Mouse (Mus musculus) neural tube, embryonic 12.5 days (tissue): ENCODE data around the gene Olfr1099. TPM values are rescaled to one million over a fixed set of nuclear protein-coding genes. Genes with fewer than 3 reads are reported as not detected.

Experiments
- ATAC-seq: fragments of 200-750 bp; cut with Nextera tagmentation; 2 replicates; pipeline ENCODE4 v1.8.0; 2017; ENCODE audit warnings: low read depth, mild to moderate bottlenecking, moderate TSS enrichment, moderate library complexity; ENCODE audit not compliant: low FRiP score
- H3K27ac ChIP-seq: fragments of 300-500 bp; sonication (generic); 2 replicates; pipeline ENCODE4 v1.5.1; 2016
- H3K27me3 ChIP-seq: fragments of 300-500 bp; sonication (generic); replicated peaks from 2 replicates; pipeline ENCODE4 v1.6.1; 2016; ENCODE audit warnings: mild to moderate bottlenecking
- H3K36me3 ChIP-seq: fragments of 300-500 bp; sonication (generic); 2 replicates; pipeline ENCODE4 v1.6.1; 2016; ENCODE audit warnings: mild to moderate bottlenecking
- H3K4me1 ChIP-seq: fragments of 300-500 bp; sonication (generic); 2 replicates; pipeline ENCODE4 v1.6.1; 2016
- H3K4me2 ChIP-seq: fragments of 300-500 bp; sonication (generic); replicated peaks from 2 replicates; pipeline ENCODE4 v1.6.1; 2016; ENCODE audit warnings: mild to moderate bottlenecking
- H3K4me3 ChIP-seq: fragments of 300-500 bp; sonication (generic); 2 replicates; pipeline ENCODE4 v1.5.1; 2016
- H3K9ac ChIP-seq: fragments of 300-500 bp; sonication (generic); 2 replicates; pipeline ENCODE4 v1.6.1; 2016; ENCODE audit warnings: mild to moderate bottlenecking
- H3K9me3 ChIP-seq: fragments of 300-500 bp; sonication (generic); 2 replicates; pipeline ENCODE4 v1.6.1; 2016; ENCODE audit warnings: mild to moderate bottlenecking
- WGBS: fragments of 180-500 bp; shearing (Covaris S2); methylation state at CpG from one replicate; pipeline ENCODE4 v1.1.7; 2016; 5-methylcytosine and 5-hydroxymethylcytosine counted together
- polyA plus RNA-seq: library from polyadenylated mRNA; unstranded; fragments of >200 nt; fragmentation: Nextera tagmentation; extraction: Ambion mirVana; gene quantifications from 2 replicates; pipeline ENCODE4 v1.2.1, GENCODE M21; 2016

The Olfr1099 gene
- polyA plus RNA-seq, result not detected in 2 replicates

- no peaks in the 10 kb centered on the region for H3K9me3 ChIP-seq
- H3K27ac ChIP-seq, result no peak within 1 kb of the TSS
- 85% methylated on average over 1 of the region's 1 CpGs for WGBS
- no peaks in the 10 kb centered on the region for H3K4me1 ChIP-seq
- ATAC-seq, result no peak
- H3K4me2 ChIP-seq, result no peak within 1 kb of the TSS
- H3K36me3 ChIP-seq, result no peaks in the 10 kb centered on the region
- H3K27me3 ChIP-seq, result no peaks in the 10 kb centered on the region
- no peak within 1 kb of the TSS for H3K9ac ChIP-seq
- no peak within 1 kb of the TSS for H3K4me3 ChIP-seq
Observed at GRCm38 (mm10) chr2:86960593-86960992, at the start of gene Olfr1099. TSS of gene Olfr1099 (minus strand) at chr2:86960693.

- Histone ChIP-seq H3K4me1 (no peaks in the 10 kb centered on the region), H3K27ac (no peak within 1 kb of the TSS), H3K9me3 (no peaks in the 10 kb centered on the region), H3K27me3 (no peaks in the 10 kb centered on the region), H3K4me3 (no peak within 1 kb of the TSS), H3K9ac (no peak within 1 kb of the TSS), H3K36me3 (no peaks in the 10 kb centered on the region), H3K4me2 (no peak within 1 kb of the TSS)
- no peak for ATAC-seq
Observed at GRCm38 (mm10) chr2:86998098-86998497, 37.6 kb upstream of the Olfr1099 start, which contains the start of gene Olfr1102. TSS of gene Olfr1102 (plus strand) at chr2:86998398.

- Histone ChIP-seq H3K36me3 (no peaks in the 10 kb centered on the region), H3K9me3 (no peaks in the 10 kb centered on the region), H3K4me2 (no peak within 1 kb of the TSS), H3K27ac (no peak within 1 kb of the TSS), H3K9ac (no peak within 1 kb of the TSS), H3K4me3 (no peak within 1 kb of the TSS), H3K27me3 (no peaks in the 10 kb centered on the region), H3K4me1 (no peaks in the 10 kb centered on the region)
- 86% methylated on average over 3 of the region's 3 CpGs for WGBS
- ATAC-seq, result no peak
Observed at GRCm38 (mm10) chr2:86991121-86991520, 30.6 kb upstream of the Olfr1099 start, which contains the start of gene Olfr1101. TSS of gene Olfr1101 (minus strand) at chr2:86991221.

GRCm38 (mm10) chr2:86979854-86980253, 19.4 kb upstream of the Olfr1099 start, which contains the start of gene Olfr1100:
TSS of gene Olfr1100 (minus strand) at chr2:86979954.
- no peak within 1 kb of the TSS for H3K4me3 ChIP-seq
- H3K9ac ChIP-seq, result no peak within 1 kb of the TSS
- ATAC-seq, result no peak
- no peaks in the 10 kb centered on the region for H3K4me1 ChIP-seq
- no peak within 1 kb of the TSS for H3K4me2 ChIP-seq
- no peaks in the 10 kb centered on the region for H3K27me3 ChIP-seq
- no peaks in the 10 kb centered on the region for H3K36me3 ChIP-seq
- WGBS, result 86% methylated on average over 3 of the region's 3 CpGs
- H3K27ac ChIP-seq, result no peak within 1 kb of the TSS
- no peaks in the 10 kb centered on the region for H3K9me3 ChIP-seq

- Histone ChIP-seq H3K27ac (no peak overlapping the region), H3K27me3 (no peaks in the 10 kb centered on the region)
- no peak for ATAC-seq
Observed at GRCm38 (mm10) chr2:86926557-86926956, 33.9 kb downstream of the Olfr1099 start.

GRCm38 (mm10) chr2:86924445-86924844, 36.0 kb downstream of the Olfr1099 start, which contains the start of gene Olfr1098:
TSS of gene Olfr1098 (minus strand) at chr2:86924545.
- Histone ChIP-seq H3K4me2 (no peak within 1 kb of the TSS), H3K27ac (no peak within 1 kb of the TSS), H3K27me3 (no peaks in the 10 kb centered on the region), H3K36me3 (no peaks in the 10 kb centered on the region), H3K4me1 (no peaks in the 10 kb centered on the region), H3K4me3 (no peak within 1 kb of the TSS), H3K9me3 (no peaks in the 10 kb centered on the region), H3K9ac (no peak within 1 kb of the TSS)
- 93% methylated on average over 1 of the region's 1 CpGs for WGBS
- no peak for ATAC-seq

More at GRCm38 (mm10) chr2:86926557-86926956, 33.9 kb downstream of the Olfr1099 start:
- no peak overlapping the region for H3K9ac ChIP-seq
- H3K4me3 ChIP-seq, result no peak overlapping the region
- H3K4me2 ChIP-seq, result no peak overlapping the region
- no peaks in the 10 kb centered on the region for H3K9me3 ChIP-seq
- no peaks in the 10 kb centered on the region for H3K4me1 ChIP-seq
- H3K36me3 ChIP-seq, result no peaks in the 10 kb centered on the region

- Histone ChIP-seq H3K4me3 (no peak overlapping the region), H3K36me3 (no peaks in the 10 kb centered on the region), H3K27me3 (no peaks in the 10 kb centered on the region), H3K9me3 (no peaks in the 10 kb centered on the region), H3K27ac (no peak overlapping the region), H3K9ac (no peak overlapping the region), H3K4me2 (no peak overlapping the region), H3K4me1 (no peaks in the 10 kb centered on the region)
- 86% methylated on average over 2 of the region's 2 CpGs for WGBS
- no peak for ATAC-seq
Observed at GRCm38 (mm10) chr2:86905647-86906046, 54.8 kb downstream of the Olfr1099 start.

Other genes starting within 250 kb of the Olfr1099 start
- gene Olfr1089, start 227.0 kb downstream of the Olfr1099 start, polyA plus RNA-seq, result not detected in 2 replicates
- gene Olfr1090, start 201.7 kb downstream of the Olfr1099 start, polyA plus RNA-seq, result not detected in 2 replicates
- gene Olfr1093, start 178.2 kb downstream of the Olfr1099 start, polyA plus RNA-seq, result not detected in 2 replicates
- gene Olfr141, start 150.7 kb downstream of the Olfr1099 start, polyA plus RNA-seq, result not detected in 2 replicates
- not detected in 2 replicates for gene Olfr1094, start 136.0 kb downstream of the Olfr1099 start, polyA plus RNA-seq
- not detected in 2 replicates for gene Olfr1095, start 109.0 kb downstream of the Olfr1099 start, polyA plus RNA-seq
- not detected in 2 replicates for gene Gm13723, start 85.9 kb downstream of the Olfr1099 start, polyA plus RNA-seq
- gene Olfr1097, start 68.5 kb downstream of the Olfr1099 start, polyA plus RNA-seq, result not detected in 2 replicates
- gene Olfr1098, start 36.1 kb downstream of the Olfr1099 start, polyA plus RNA-seq, result not detected in 2 replicates
- gene Olfr1100, start 19.3 kb upstream of the Olfr1099 start, polyA plus RNA-seq, result not detected in 2 replicates
- not detected in 2 replicates for gene Olfr1101, start 30.5 kb upstream of the Olfr1099 start, polyA plus RNA-seq
- not detected in 2 replicates for gene Olfr1102, start 37.7 kb upstream of the Olfr1099 start, polyA plus RNA-seq
- gene Olfr1104, start 66.4 kb upstream of the Olfr1099 start, polyA plus RNA-seq, result not detected in 2 replicates
- not detected in 2 replicates for gene Olfr1105, start 75.8 kb upstream of the Olfr1099 start, polyA plus RNA-seq
- not detected in 2 replicates for gene Olfr1106, start 91.6 kb upstream of the Olfr1099 start, polyA plus RNA-seq
- gene Olfr1107, start 115.1 kb upstream of the Olfr1099 start, polyA plus RNA-seq, result not detected in 2 replicates
- not detected in 2 replicates for gene Olfr1109, start 135.3 kb upstream of the Olfr1099 start, polyA plus RNA-seq
- gene Olfr259, start 153.9 kb upstream of the Olfr1099 start, polyA plus RNA-seq, result not detected in 2 replicates
- gene Olfr1110, start 179.6 kb upstream of the Olfr1099 start, polyA plus RNA-seq, result not detected in 2 replicates
- not detected in 2 replicates for gene Olfr1111, start 191.9 kb upstream of the Olfr1099 start, polyA plus RNA-seq
- not detected in 2 replicates for gene Olfr1112, start 227.1 kb upstream of the Olfr1099 start, polyA plus RNA-seq
- not detected in 2 replicates for gene Olfr1113, start 248.3 kb upstream of the Olfr1099 start, polyA plus RNA-seq